Mouse (Mus musculus) testis, postnatal 10 days (tissue): ENCODE results near the gene Hspa1b.
A peak's percentile ranks its signal among the peaks of the same experiment; 100 is the strongest.

Source experiments
- DNase-seq: peaks from one replicate; pipeline ENCODE4 v3.0.0; 2021; ENCODE audit warnings: low spot score

The Hspa1b gene

DNA sequence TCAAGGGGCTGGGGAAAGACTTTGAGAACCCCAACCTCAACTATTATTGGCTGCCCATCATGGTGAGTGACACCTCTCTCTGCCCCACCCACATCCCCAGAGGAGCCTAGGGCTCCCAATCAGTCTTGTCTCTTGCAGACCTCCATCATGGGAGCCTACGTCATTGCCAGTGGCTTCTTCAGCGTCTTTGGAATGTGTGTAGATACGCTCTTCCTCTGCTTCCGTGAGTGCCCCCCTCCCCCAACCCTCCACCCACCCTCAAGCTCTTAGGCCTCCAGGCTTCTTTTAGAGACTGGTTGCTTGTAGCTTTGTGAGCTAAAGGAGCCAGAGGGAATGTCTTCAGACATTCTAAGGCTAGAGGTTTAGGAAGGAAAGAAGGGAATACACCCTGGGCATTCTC, 30.2 kb downstream of the Hspa1b start:
- no peak for DNase-seq

GRCm38 (mm10) chr17:34927306-34928019, 31.6 kb downstream of the Hspa1b start:
- DNase-seq, result no peak

DNA sequence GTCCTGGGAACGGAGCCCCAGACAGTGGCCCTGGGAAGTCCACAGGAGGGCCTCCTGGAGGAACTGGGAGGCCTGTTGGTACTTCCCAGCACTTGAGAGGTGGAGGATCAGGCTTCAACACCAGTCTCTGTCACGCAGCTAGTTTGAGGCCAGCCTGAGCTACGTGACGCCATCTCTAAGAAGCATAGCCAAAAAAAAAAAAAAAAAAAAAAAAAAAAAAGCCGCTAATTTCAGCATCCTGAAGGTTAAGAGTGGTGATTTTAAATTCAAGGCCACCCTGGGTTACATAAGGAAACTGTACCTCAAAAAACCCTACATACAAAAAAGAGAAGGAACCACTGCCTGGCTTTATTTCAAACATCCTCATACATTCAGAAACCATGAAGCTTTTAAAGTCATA, 34.8 kb downstream of the Hspa1b start:
- DNase-seq, result no peak

DNA sequence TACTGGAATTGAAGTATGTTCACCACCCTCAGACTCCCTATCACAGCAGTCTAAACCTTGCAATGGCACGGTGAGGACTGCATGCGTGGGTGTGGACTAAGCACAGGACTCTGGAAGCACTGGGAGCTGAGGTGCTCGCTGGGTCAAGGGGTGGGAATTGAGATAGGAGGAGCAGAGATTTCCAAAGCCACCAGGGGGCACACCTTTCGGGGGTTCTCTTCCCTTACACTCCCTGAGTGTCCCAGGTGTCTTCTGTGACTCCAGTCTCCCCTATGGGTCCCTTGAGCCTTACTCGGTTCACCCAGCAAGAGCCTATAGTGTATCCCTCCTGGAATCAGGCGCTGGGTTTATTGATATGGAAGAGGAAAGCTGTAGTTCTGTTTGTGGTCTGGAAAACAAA, 36.1 kb downstream of the Hspa1b start:
- DNase-seq, result no peak

DNA sequence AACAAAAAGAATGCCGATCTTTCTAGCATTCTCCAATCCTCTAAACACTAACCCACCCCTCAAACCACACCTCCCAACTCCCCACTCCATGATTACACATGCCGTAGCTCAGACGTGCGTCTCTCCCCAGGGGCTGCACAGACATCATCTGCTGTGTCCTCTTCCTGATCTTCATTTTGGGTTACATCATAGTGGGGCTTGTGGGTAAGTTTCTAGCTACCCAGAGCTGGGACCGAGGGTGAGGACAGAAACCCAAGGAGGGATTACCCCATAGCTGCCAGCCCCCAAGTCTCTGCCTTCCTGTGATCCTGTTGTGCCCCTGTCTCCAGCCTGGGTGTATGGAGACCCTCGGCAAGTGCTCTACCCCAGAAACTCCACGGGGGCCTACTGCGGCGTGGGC, 41.9 kb downstream of the Hspa1b start:
- no peak for DNase-seq

GRCm38 (mm10) chr17:34916316-34916715, 42.7 kb downstream of the Hspa1b start:
- no peak for DNase-seq

DNA sequence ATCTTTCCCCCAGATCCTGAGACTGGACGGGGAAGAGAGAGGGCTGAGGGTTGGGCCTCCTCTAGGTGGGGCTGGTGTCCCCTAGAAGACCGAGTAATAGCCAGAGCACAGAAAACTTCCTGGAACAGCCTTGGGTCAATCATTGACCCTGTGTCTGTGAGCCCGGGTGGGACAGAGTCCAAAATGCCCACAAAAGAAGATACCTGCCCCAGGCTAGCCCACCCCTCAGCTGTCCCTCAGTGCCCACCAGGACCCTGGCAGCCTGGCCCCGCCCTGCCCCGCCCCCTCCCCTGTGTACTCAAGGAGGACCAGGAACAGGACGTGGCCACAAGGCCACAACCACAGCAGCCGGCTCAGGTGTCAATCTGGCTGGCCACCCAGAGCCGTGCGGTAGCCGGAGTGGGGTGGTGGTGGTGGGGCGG, 43.6 kb downstream of the Hspa1b start:
- DNase-seq, result no peak

GRCm38 (mm10) chr17:34913930-34914665, 44.9 kb downstream of the Hspa1b start, which contains the start of gene Slc44a4:
TSS of gene Slc44a4 (plus strand) at chr17:34914466.
- no peak for DNase-seq

GRCm38 (mm10) chr17:34911945-34912351, 47.1 kb downstream of the Hspa1b start:
- DNase-seq, result peak; percentile 90

GRCm38 (mm10) chr17:34910982-34911381, 48.1 kb downstream of the Hspa1b start:
- DNase-seq, result no peak
